Mouse (Mus musculus) hindbrain, embryonic 14.5 days (tissue): Measurements from ENCODE around the gene Gm44596. TPM values are rescaled to one million over a fixed set of nuclear protein-coding genes. Genes with fewer than 3 reads are reported as not detected.

Experiments
- ATAC-seq: fragments of 200-750 bp; cut with Nextera tagmentation; 2 replicates; pipeline ENCODE4 v1.8.0; 2017; ENCODE audit warnings: moderate number of reproducible peaks, mild to moderate bottlenecking, moderate TSS enrichment, moderate library complexity; ENCODE audit not compliant: low FRiP score
- DNase-seq: peaks from one replicate; pipeline ENCODE4 v3.0.0-alpha.2; 2015; ENCODE audit warnings: low spot score
- H3K27ac ChIP-seq: fragments of 300-500 bp; sonication (generic); 2 replicates; pipeline ENCODE4 v1.5.1; 2014; ENCODE audit warnings: mild to moderate bottlenecking, moderate library complexity
- H3K27me3 ChIP-seq: fragments of 300-500 bp; sonication (generic); 2 replicates; pipeline ENCODE4 v1.6.1; 2014; ENCODE audit warnings: mild to moderate bottlenecking, low read length, mixed read lengths; ENCODE audit not compliant: control insufficient read depth, insufficient read depth
- H3K36me3 ChIP-seq: fragments of 300-500 bp; sonication (generic); replicated peaks from 2 replicates; pipeline ENCODE4 v1.6.1; 2014; ENCODE audit not compliant: control insufficient read depth, insufficient read depth
- H3K4me1 ChIP-seq: fragments of 300-500 bp; sonication (generic); replicated peaks from 2 replicates; pipeline ENCODE4 v1.6.1; 2014; ENCODE audit warnings: antibody characterized with exemption, low read length, mixed read lengths; ENCODE audit not compliant: control insufficient read depth, insufficient read depth
- H3K4me2 ChIP-seq: fragments of 300-500 bp; sonication (generic); replicated peaks from 2 replicates; pipeline ENCODE4 v1.6.1; 2014; ENCODE audit warnings: mild to moderate bottlenecking, moderate library complexity
- H3K4me3 ChIP-seq: fragments of 300-500 bp; sonication (generic); replicated peaks from 2 replicates; pipeline ENCODE4 v1.5.1; 2014; ENCODE audit warnings: mild to moderate bottlenecking, low read length
- H3K9ac ChIP-seq: fragments of 300-500 bp; sonication (generic); 2 replicates; pipeline ENCODE4 v1.6.1; 2014
- H3K9me3 ChIP-seq: fragments of 300-500 bp; sonication (generic); 2 replicates; pipeline ENCODE4 v1.6.1; 2016; ENCODE audit warnings: low read length; ENCODE audit not compliant: control insufficient read depth
- WGBS: fragments of 180-500 bp; shearing (Covaris S2); extraction: QIAGEN DNeasy Blood & Tissue Kit; methylation state at CpG from one replicate; pipeline ENCODE4 v1.1.7; 2014; 5-methylcytosine and 5-hydroxymethylcytosine counted together
- polyA plus RNA-seq: library from polyadenylated mRNA; unstranded; fragments of >200 nt; fragmentation: Nextera tagmentation; extraction: Ambion mirVana; gene quantifications from 2 replicates; pipeline ENCODE4 v1.2.1, GENCODE M21; 2014

Gene Gm44596
- polyA plus RNA-seq, 1 experiment from 2014 or later, result not detected

DNA sequence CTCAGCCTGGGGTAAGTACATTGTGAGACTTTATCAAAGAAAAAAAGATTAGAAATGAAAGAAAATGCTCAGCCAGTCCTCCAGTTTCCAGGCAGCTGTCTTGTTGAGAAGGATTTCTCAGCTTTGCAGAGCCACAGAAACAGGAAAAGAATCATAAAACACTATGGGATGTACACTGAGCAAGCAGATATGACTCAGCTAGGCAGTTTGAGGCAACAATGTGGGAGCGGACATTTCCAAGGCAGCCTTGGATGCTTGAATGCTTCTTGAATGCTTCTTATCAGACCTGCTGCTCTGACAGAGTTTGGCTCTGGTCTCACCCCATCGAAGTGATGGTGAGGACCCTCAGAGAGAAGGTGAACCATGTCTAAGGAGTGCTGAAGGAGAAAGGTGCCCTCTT is 45.7 kb downstream of the Gm44596 start:
- Histone ChIP-seq H3K27me3 (no peaks in the 10 kb centered on the region), H3K36me3 (no peaks in the 10 kb centered on the region), H3K27ac (no peak overlapping the region), H3K9ac (no peak overlapping the region), H3K4me2 (no peak overlapping the region), H3K4me1 (peaks cover 10% of the 10 kb centered on the region), H3K9me3 (no peaks in the 10 kb centered on the region), H3K4me3 (no peak overlapping the region)
- WGBS, result 94% methylated on average over 2 of the region's 2 CpGs
- ATAC-seq (no peak), DNase-seq (no peak)

DNA sequence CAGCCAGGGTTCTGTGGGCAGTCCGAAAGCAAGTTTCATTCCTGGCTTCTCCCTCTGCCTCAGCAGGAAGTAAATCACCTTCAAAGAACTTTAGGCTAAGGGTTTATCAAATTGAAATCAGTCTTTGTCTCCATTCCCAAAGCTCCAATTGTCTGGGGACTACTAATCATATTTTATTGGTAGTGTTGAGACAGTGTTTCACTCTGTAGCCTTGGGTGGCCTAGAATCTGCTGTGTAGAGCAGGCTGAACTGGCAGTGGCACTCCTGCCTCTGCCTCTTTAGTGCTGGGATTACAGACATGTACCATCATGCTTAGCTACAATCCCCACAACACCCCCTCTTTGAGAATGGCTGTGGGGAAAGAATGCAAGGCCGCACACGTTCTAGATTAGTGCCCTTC is 46.2 kb downstream of the Gm44596 start:
- H3K4me2 ChIP-seq, result no peak overlapping the region
- H3K36me3 ChIP-seq, result no peaks in the 10 kb centered on the region
- peaks cover 10% of the 10 kb centered on the region for H3K4me1 ChIP-seq
- ATAC-seq, result no peak
- no peaks in the 10 kb centered on the region for H3K27me3 ChIP-seq
- no peaks in the 10 kb centered on the region for H3K9me3 ChIP-seq
- H3K4me3 ChIP-seq, result no peak overlapping the region
- H3K9ac ChIP-seq, result no peak overlapping the region
- DNase-seq, result no peak
- no peak overlapping the region for H3K27ac ChIP-seq
- WGBS, result 93% methylated on average over 3 of the region's 3 CpGs

DNA sequence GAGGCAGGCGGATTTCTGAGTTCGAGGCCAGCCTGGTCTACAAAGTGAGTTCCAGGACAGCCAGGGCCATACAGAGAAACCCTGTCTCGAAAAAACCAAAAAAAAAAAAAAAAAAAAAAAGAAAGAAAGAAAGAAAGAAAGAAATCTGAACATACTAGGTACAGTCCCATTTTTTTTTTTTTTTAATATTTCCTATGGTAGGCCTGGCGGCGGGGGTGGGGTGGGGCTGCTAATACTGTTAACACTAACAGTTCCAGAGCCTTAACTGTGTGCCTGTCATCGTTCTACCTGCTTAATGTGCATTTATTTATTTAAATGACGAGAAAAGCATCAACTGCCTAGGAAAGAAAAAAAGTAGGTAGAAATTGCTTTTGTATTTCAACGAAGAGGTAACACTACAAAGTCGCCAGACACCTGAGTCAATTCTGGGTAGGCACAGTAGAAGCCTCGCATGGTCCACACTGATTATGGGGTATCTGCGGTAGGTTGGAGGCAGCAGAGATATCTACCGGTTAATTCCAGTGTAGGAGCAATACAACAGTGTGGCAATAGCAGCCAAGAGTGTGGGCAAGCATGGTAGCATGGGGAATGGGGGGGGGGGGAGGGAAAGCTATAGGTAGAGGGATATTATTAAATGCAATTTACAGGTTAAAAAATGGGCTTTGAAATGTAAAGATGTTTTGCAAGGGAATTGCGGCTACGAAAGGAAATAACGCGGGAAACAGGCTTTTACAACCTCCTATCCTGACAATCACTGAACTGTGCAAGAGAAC is 48.4 kb downstream of the Gm44596 start:
- Histone ChIP-seq H3K4me1 (peaks cover 10% of the 10 kb centered on the region), H3K27ac (peak overlapping the region; percentile 100), H3K9ac (peak overlapping the region; percentile 90), H3K4me3 (peak overlapping the region; percentile 67), H3K9me3 (no peaks in the 10 kb centered on the region), H3K36me3 (peaks cover 11% of the 10 kb centered on the region), H3K27me3 (no peaks in the 10 kb centered on the region), H3K4me2 (peak overlapping the region; percentile 67)
- ATAC-seq (peak; percentile 18; the same call in 1 of the 2 replicates), DNase-seq (no peak)
- WGBS, result 46% methylated on average over 15 of the region's 16 CpGs

GRCm38 (mm10) chr6:128424269-128425019 is 49.1 kb downstream of the Gm44596 start, which contains the start of gene Itfg2:
Gene Itfg2 (minus strand): TSS chr6:128424931.
- ATAC-seq (peak; percentile 96), DNase-seq (peak; percentile 97)
- WGBS, result under 1% methylated on average over 42 of the region's 42 CpGs
- H3K27ac ChIP-seq, result peak within 1 kb of the TSS; percentile 100
- H3K9me3 ChIP-seq, result no peaks in the 10 kb centered on the region
- no peaks in the 10 kb centered on the region for H3K27me3 ChIP-seq
- H3K4me3 ChIP-seq, result peak within 1 kb of the TSS; percentile 67
- peaks cover 10% of the 10 kb centered on the region for H3K4me1 ChIP-seq
- peak within 1 kb of the TSS; percentile 90 for H3K9ac ChIP-seq
- H3K36me3 ChIP-seq, result peaks cover 19% of the 10 kb centered on the region
- H3K4me2 ChIP-seq, result peak within 1 kb of the TSS; percentile 67

DNA sequence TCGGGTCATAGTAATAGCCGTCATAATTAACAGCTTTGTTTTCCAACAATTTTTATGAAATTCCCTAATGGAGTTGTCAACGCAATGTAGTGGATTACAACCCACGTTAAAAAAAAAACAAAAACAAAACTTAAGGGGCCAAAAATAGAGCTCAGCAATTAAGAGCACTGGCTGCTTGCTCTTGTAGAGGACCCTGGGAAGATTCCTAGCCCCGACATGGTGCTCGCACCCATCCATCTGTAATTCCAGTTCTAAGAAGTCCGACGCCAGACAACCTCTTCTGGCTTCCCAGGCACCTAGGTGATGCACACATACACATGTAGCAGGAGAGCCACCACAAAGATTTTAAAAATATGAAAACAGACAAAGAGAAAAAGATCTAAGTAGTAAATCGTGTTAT is 49.7 kb downstream of the Gm44596 start:
- DNase-seq (no peak), ATAC-seq (no peak)
- Histone ChIP-seq H3K4me1 (peaks cover 10% of the 10 kb centered on the region), H3K9me3 (no peaks in the 10 kb centered on the region), H3K9ac (peak overlapping the region; percentile 90), H3K27me3 (no peaks in the 10 kb centered on the region), H3K27ac (peak overlapping the region; percentile 100), H3K4me3 (peak overlapping the region; percentile 67), H3K36me3 (peaks cover 25% of the 10 kb centered on the region), H3K4me2 (peak overlapping the region; percentile 67)
- 24% methylated on average over 9 of the region's 9 CpGs for WGBS

DNA sequence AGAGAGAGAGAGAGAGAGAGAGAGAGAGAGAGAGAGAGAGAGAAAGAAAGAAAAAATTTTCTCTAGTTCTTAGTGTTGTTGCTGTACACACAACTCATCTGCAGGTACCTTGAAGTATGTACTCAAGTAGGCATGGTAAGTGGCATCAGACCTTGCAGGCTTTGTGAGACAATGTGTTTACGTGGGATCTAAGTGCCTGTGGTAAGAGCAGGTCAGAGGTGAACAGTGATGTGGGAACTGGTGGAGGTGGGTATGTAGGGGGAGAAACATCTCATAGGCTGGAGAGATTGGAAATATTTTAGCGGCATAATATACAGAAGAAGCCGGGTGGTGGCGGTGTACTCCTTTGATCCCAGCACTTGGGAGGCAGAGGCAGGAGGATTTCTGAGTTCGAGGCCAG is 52.3 kb downstream of the Gm44596 start:
- no peak for ATAC-seq
- H3K9me3 ChIP-seq, result no peaks in the 10 kb centered on the region

DNA sequence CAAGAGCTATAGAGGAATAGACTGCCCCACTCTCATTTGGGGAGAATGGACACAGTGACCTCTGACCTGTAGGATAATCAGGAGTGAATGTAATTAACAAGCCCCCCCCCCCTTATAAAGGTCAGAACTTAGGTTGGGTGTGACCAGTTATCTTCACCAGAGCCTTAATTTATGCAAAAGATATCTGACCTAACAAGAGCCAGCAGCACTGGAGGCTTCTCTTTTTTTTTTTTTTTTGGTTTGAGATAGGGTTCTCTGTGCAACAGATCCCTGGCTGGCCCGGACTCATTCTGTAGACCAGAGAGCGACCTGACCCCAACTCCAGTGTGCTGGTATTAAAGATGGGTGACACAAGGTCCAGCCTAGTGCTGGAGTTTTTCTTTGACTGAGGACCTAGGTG is 54.0 kb downstream of the Gm44596 start:
- Histone ChIP-seq H3K9me3 (no peaks in the 10 kb centered on the region), H3K4me2 (no peak overlapping the region), H3K36me3 (peaks cover 67% of the 10 kb centered on the region), H3K27me3 (no peaks in the 10 kb centered on the region), H3K27ac (no peak overlapping the region), H3K4me3 (no peak overlapping the region), H3K4me1 (0 out of 2 replicates have a peak, but pooled peaks cover 3% of the 10 kb centered on the region), H3K9ac (no peak overlapping the region)
- ATAC-seq (no peak), DNase-seq (no peak)
- WGBS, result 93% methylated on average over 2 of the region's 2 CpGs

More for the DNA sequence above, 52.3 kb downstream of the Gm44596 start:
- Histone ChIP-seq H3K27me3 (no peaks in the 10 kb centered on the region), H3K4me3 (no peak overlapping the region), H3K4me2 (no peak overlapping the region), H3K27ac (no peak overlapping the region), H3K4me1 (peaks cover 10% of the 10 kb centered on the region; the same call in 1 of the 2 replicates), H3K9ac (no peak overlapping the region), H3K36me3 (peaks cover 50% of the 10 kb centered on the region)
- WGBS, result 95% methylated on average over 5 of the region's 5 CpGs
- no peak for DNase-seq

GRCm38 (mm10) chr6:128429826-128430225 is 54.5 kb downstream of the Gm44596 start:
- no peak overlapping the region for H3K27ac ChIP-seq
- 93% methylated on average over 6 of the region's 6 CpGs for WGBS
- no peak for DNase-seq
- no peak for ATAC-seq
- peaks cover 73% of the 10 kb centered on the region for H3K36me3 ChIP-seq
- H3K9ac ChIP-seq, result no peak overlapping the region
- no peak overlapping the region for H3K4me3 ChIP-seq
- no peak overlapping the region for H3K4me2 ChIP-seq
- 0 out of 2 replicates have a peak, but pooled peaks cover 3% of the 10 kb centered on the region for H3K4me1 ChIP-seq
- no peaks in the 10 kb centered on the region for H3K9me3 ChIP-seq
- no peaks in the 10 kb centered on the region for H3K27me3 ChIP-seq

DNA sequence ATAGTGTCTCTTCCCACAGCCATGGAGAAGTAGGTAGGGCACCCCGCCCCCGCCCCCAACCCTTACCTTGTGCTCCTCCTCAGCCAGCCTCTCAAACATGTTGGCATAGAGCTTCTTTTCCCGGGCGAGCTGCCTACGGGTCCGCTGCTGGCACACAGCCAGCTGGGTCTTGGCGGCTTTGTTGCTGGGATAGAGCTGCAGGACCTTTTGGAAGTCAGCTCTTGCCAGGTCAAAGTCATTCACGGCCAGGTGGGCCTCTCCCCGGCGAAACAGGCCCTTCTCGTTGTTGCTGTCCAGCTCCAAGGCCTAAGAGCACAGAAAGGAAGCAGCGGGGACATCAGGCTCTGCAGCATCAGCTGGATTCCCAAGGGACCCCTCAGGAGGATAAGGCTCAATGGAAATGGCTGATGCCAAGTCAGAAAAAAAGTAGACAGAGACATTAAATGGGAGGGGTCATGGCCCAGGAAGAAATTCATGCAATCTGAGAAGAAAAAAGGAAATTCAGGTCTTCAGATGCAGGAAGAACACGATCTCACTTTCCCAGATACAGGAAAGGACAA is 57.1 kb downstream of the Gm44596 start:
- no peak for DNase-seq
- H3K4me3 ChIP-seq, result no peak overlapping the region
- no peak overlapping the region for H3K4me2 ChIP-seq
- H3K36me3 ChIP-seq, result peaks cover 88% of the 10 kb centered on the region
- ATAC-seq, result no peak
- no peaks in the 10 kb centered on the region for H3K27me3 ChIP-seq
- H3K9me3 ChIP-seq, result no peaks in the 10 kb centered on the region
- H3K9ac ChIP-seq, result no peak overlapping the region
- H3K27ac ChIP-seq, result no peak overlapping the region; the same call in 1 of the 2 replicates
- 73% methylated on average over 13 of the region's 13 CpGs for WGBS
- peaks cover 8% of the 10 kb centered on the region for H3K4me1 ChIP-seq
